Mouse (Mus musculus) limb, embryonic 12.5 days (tissue): ENCODE measurements around the gene Gm28053. TPM values are rescaled to one million over a fixed set of nuclear protein-coding genes. Genes with fewer than 3 reads are reported as not detected.

ENCODE experiments used
- ATAC-seq: fragments of 200-750 bp; cut with Nextera tagmentation; 2 replicates; pipeline ENCODE4 v1.8.0; 2017; ENCODE audit warnings: low read depth, moderate TSS enrichment; ENCODE audit not compliant: insufficient number of reproducible peaks, insufficient read depth, low FRiP score, low TSS enrichment
- H3K27ac ChIP-seq: fragments of 300-500 bp; sonication (generic); 2 replicates; pipeline ENCODE4 v1.5.1; 2016; ENCODE audit warnings: mild to moderate bottlenecking, moderate library complexity
- H3K27me3 ChIP-seq: fragments of 300-500 bp; sonication (generic); 2 replicates; pipeline ENCODE4 v1.6.1; 2016; ENCODE audit warnings: mild to moderate bottlenecking, moderate library complexity
- H3K36me3 ChIP-seq: fragments of 300-500 bp; sonication (generic); 2 replicates; pipeline ENCODE4 v1.6.1; 2016; ENCODE audit warnings: mild to moderate bottlenecking, moderate library complexity
- H3K4me1 ChIP-seq: fragments of 300-500 bp; sonication (generic); replicated peaks from 2 replicates; pipeline ENCODE4 v1.6.1; 2016
- H3K4me2 ChIP-seq: fragments of 300-500 bp; sonication (generic); 2 replicates; pipeline ENCODE4 v1.6.1; 2016; ENCODE audit warnings: mild to moderate bottlenecking, moderate library complexity
- H3K4me3 ChIP-seq: fragments of 300-500 bp; sonication (generic); replicated peaks from 2 replicates; pipeline ENCODE4 v1.5.1; 2016; ENCODE audit warnings: mild to moderate bottlenecking
- H3K9ac ChIP-seq: fragments of 300-500 bp; sonication (generic); replicated peaks from 2 replicates; pipeline ENCODE4 v1.6.1; 2016; ENCODE audit warnings: mild to moderate bottlenecking, moderate library complexity
- H3K9me3 ChIP-seq: fragments of 300-500 bp; sonication (generic); 2 replicates; pipeline ENCODE4 v1.6.1; 2016; ENCODE audit warnings: mild to moderate bottlenecking, moderate library complexity
- WGBS: fragments of 180-500 bp; shearing (Covaris S2); methylation state at CpG from one replicate; pipeline ENCODE4 v1.1.7; 2016; 5-methylcytosine and 5-hydroxymethylcytosine counted together
- polyA plus RNA-seq: library from polyadenylated mRNA; unstranded; fragments of >200 nt; fragmentation: Nextera tagmentation; extraction: Ambion mirVana; gene quantifications from 2 replicates; pipeline ENCODE4 v1.2.1, GENCODE M21; 2016

Gm28053 gene
- 1.6 and 2.5 TPM in 2 replicates for polyA plus RNA-seq

DNA sequence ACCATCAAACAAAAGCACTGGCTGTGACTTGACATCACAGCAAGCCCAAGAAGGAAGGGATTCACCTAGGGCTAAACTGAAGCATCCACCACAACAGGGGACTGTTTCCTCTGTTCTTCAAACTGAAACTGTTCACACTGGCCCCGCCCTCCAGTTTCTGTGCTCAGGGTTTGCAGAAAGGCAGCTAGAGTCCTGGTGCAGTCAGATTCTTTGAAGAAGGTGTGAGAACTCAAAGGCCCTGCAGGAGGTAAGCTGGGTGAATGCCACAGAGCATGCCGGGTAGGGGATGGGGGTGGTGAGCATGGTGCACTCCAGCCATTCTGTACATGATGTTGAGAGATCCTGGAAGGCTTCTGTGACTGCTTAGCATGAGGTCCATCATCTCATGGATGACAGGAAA, at the start of gene Gm28053, which contains the start of gene Gimap7:
Gene Gm28053, plus strand, starts transcription at position 153 of the 400 bp plus-strand sequence.
Gene Gimap7, plus strand, starts transcription at position 167 of the 400 bp plus-strand sequence.
- no peak for ATAC-seq
- 49% methylated on average over 2 of the region's 2 CpGs for WGBS
- no peaks in the 10 kb centered on the region for H3K36me3 ChIP-seq
- H3K4me1 ChIP-seq: no peaks in the 10 kb centered on the region
- H3K9me3 ChIP-seq: no peaks in the 10 kb centered on the region
- no peak within 1 kb of the TSS for H3K9ac ChIP-seq
- no peak within 1 kb of the TSS for H3K27ac ChIP-seq
- no peak within 1 kb of the TSS for H3K4me2 ChIP-seq
- H3K4me3 ChIP-seq: no peak within 1 kb of the TSS
- H3K27me3 ChIP-seq: no peaks in the 10 kb centered on the region

DNA sequence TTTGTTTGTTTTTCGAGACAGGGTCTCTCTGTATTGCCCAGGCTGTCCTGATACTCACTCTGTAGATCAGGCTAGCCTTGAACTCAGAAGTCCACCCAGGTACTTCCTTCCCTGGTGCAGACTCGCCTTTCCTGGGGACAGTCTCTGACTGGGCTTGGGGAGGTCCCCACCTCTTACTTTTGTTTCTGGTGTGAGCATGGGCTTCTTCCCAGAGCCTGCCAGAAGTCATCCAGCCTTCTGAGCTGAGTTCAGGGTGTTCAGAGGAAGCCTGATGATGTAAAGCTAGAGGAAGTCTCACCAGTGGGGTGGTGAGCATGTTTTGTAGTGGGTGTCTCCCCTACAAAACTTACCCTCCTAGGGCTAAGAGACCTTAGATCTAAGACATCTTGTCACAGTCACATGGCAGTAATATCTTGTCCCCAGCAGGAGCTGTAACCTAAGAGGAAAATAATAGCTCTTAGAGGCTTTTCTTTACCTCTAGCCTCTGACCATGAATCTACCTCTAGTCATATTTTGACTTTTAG, 48.9 kb upstream of the Gm28053 start:
- Histone ChIP-seq H3K27me3 (no peaks in the 10 kb centered on the region), H3K9ac (no peak overlapping the region), H3K27ac (no peak overlapping the region), H3K4me2 (no peak overlapping the region), H3K9me3 (no peaks in the 10 kb centered on the region), H3K4me3 (no peak overlapping the region), H3K4me1 (no peaks in the 10 kb centered on the region), H3K36me3 (no peaks in the 10 kb centered on the region)
- 71% methylated on average over 2 of the region's 2 CpGs for WGBS
- no peak for ATAC-seq

DNA sequence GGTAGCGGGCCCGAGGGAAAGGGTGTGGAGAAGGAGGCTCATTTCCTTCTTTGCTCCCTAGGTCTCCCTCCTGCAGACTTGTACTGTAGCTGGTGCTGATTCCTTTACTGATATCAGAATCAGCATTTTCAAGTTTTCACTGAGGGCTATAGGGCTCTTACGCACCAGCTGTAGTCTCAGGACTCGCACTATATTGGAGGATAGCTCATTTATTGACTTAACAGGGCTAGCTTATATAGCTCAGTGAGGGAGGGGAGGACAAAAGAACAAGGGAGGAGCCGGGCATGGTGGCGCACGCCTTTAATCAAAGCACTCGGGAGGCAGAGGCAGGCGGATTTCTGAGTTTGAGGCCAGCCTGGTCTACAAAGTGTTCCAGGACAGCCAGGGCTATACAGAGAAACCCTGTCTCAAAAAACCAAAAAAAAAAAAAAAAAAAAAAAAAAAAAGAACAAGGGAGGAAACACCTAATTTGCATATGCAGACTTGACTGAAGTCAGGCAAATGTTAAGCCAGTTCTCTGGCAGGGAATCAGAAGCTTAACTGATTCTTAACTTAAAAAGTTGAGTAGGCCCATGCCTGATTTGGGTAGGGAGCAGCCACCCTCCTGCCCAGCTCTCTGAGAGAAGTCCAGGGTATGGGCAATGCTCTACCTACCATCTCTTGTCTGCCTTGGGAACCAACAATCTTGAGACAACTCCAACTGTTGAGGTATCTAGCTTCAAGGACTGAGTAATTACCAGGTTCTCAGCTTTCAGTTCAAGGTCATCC, 43.9 kb upstream of the Gm28053 start:
- Histone ChIP-seq H3K4me2 (no peak overlapping the region), H3K27ac (no peak overlapping the region), H3K9me3 (no peaks in the 10 kb centered on the region), H3K4me1 (no peaks in the 10 kb centered on the region; the same call in 1 of the 2 replicates), H3K4me3 (no peak overlapping the region), H3K27me3 (no peaks in the 10 kb centered on the region), H3K36me3 (no peaks in the 10 kb centered on the region), H3K9ac (no peak overlapping the region)
- ATAC-seq: no peak
- WGBS: 94% methylated on average over 9 of the region's 9 CpGs

DNA sequence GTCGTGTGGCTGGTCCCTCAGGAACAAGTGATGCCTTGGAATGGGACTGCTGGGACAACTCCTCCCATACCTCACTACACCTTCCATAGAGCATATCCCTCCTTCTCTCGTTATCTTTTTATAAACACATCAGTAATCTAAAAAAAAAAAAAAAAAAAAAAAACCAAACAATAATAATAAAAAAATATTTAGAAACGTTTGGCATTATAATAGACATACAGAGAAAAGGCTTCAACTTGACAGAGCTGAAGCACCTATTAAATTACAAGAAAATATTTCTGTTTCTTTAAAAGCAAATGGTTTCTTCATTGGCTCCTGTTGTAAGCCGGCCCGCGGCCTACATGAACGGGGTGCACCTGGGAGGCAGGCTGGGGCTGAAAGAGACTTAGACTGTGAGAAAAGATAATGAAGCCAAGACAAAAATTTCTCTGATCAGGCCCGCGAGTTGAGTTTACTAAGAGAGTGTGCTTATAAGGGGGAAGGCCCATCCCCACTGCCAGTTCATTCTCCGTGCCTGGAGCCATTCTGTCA, 42.9 kb upstream of the Gm28053 start:
- Histone ChIP-seq H3K9me3 (no peaks in the 10 kb centered on the region), H3K4me3 (peak overlapping the region; percentile 19), H3K36me3 (no peaks in the 10 kb centered on the region), H3K9ac (no peak overlapping the region), H3K27me3 (no peaks in the 10 kb centered on the region), H3K4me1 (no peaks in the 10 kb centered on the region; the same call in 1 of the 2 replicates), H3K27ac (no peak overlapping the region), H3K4me2 (peak overlapping the region; percentile 42)
- 53% methylated on average over 10 of the region's 10 CpGs for WGBS
- no peak for ATAC-seq

DNA sequence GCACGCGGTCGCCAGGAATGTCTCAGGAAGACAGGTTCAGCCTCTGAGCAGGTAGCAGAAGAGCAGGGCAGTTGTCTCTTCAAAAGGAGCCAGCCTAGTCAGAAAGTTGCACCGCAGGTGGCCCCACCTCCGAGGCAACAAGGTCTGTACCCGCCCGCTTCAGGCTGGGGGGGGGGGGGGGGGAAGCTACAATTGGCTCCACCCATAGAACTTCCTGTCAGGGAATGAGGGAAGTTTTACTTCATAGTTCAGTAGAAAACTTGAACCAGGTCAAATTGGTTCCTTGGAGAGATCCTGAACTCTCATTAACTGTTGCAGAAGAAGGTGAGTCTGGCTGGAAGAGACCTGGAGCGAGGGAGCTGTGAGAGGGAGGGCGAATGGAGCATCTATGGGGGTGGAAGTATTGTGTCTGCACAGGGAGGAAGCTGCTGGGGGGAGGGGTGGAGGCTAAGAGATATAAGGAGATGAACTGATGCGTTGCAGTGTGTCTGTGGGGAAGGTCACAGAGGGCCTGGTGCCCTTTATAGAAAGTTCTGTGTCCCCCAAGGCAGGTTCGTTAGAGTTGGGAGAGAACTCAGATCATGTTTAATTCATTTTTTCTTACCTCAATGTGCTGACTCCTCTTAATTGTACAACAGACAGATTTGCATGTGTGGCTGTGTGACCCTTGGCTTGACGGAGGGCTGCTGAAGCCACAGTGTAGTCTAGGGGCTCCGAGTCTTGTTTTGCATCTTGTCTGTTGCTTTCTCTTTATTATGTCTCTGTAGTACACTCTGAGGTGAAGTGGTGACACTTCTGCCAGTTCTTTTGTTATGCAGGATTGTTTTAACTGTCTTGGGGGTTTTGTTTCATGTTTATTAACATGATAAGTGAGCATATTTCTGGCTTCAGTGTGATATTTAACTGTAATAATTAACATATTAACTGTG, 42.2 kb upstream of the Gm28053 start, which contains the start of gene Gimap9:
Gene Gimap9, plus strand, starts transcription at position 199 of the 929 bp plus-strand sequence.
- ATAC-seq: no peak
- Histone ChIP-seq H3K27ac (no peak within 1 kb of the TSS), H3K27me3 (no peaks in the 10 kb centered on the region), H3K4me1 (no peaks in the 10 kb centered on the region; the same call in 1 of the 2 replicates), H3K4me2 (peak within 1 kb of the TSS; percentile 42), H3K4me3 (peak within 1 kb of the TSS; percentile 19), H3K36me3 (no peaks in the 10 kb centered on the region), H3K9ac (no peak within 1 kb of the TSS), H3K9me3 (no peaks in the 10 kb centered on the region)
- WGBS: 31% methylated on average over 12 of the region's 13 CpGs

DNA sequence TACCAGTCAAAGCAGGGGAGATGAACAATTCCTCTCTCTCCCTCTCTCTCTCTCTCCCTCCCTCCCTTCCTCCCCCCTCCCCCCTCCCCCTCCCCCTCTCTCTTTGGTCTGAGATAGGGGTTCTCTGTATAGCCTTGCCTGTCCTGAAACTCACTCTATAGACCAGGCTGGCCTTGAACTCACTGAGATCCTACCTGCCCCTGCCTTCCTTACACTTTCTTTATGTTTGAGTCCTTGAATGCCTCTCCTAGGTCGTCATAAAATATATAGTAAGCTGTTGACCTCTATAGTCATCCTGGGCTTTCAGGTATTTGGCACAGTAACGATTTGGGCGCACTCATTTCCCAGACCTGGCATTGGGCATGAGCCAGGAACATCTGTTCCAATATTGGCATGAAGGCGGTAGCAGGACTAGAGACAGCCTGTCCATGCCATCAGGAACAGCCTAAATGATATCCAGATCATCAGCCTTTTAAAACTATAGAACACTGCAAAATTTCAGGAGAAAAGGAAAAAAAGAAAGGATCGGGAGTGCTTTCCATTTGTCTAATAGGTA, 41.5 kb upstream of the Gm28053 start:
- no peak overlapping the region for H3K27ac ChIP-seq
- H3K9ac ChIP-seq: no peak overlapping the region
- no peaks in the 10 kb centered on the region; the same call in 1 of the 2 replicates for H3K4me1 ChIP-seq
- whole genome bisulfite sequencing: 86% methylated on average over 5 of the region's 5 CpGs
- no peak for ATAC-seq
- H3K4me3 ChIP-seq: no peak overlapping the region
- no peaks in the 10 kb centered on the region for H3K27me3 ChIP-seq
- no peak overlapping the region for H3K4me2 ChIP-seq
- no peaks in the 10 kb centered on the region for H3K36me3 ChIP-seq
- H3K9me3 ChIP-seq: no peaks in the 10 kb centered on the region

DNA sequence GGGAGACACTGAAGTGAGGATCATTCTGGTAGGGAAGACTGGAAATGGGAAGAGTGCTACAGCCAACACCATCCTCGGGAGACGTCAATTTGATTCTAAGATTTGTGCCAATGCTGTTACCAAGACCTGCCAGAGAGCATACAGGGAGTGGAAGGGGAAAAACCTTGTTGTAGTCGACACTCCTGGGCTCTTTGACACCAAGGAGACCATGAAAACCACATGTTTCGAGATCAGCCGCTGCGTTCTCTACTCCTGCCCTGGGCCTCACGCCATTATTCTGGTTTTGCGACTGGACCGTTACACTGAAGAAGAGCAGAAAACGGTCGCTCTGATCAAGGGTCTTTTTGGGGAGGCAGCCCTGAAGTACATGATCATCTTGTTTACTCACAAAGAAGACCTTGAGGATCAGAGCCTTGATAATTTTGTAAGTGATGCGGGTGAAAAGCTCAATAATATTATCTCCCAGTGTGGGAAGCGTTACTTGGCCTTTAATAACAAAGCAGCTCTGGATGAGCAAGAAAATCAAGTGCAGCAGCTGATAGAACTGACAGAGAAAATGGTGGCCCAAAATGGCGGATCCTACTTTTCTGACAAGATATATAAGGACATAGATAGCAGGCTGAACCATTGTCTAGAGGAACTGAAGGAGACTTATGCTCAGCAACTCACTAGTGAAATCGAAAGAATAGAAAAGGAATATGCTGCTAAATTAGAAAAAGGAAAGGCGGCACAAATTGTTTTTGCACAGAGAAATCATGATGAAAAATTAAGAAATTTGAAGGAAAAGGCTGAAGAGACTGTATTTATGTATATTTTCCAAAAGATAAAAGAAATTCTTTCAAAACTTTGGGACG, 40.7 kb upstream of the Gm28053 start:
- WGBS: 91% methylated on average over 17 of the region's 17 CpGs
- Histone ChIP-seq H3K9ac (no peak overlapping the region), H3K36me3 (no peaks in the 10 kb centered on the region), H3K27ac (no peak overlapping the region), H3K4me3 (no peak overlapping the region), H3K4me2 (no peak overlapping the region), H3K27me3 (no peaks in the 10 kb centered on the region), H3K4me1 (no peaks in the 10 kb centered on the region; the same call in 1 of the 2 replicates), H3K9me3 (no peaks in the 10 kb centered on the region)
- ATAC-seq: no peak

DNA sequence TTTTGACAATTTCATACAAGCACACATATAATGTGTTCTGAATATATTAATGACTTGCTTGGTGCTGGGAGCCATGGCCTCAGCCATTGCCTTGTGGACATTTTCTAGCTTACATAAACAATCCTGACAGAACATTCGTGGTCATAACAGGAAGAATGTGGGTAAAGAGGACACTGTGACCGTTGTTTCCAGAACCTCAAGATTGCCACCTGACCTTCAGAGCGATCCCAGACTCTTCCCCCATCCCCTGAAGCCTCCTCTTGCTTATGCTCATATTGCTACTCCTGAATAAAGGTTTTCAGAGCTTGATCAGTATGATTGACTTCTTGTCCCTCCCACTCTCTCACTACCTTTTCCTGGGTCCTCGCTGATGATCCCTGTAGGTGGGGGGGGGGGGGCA, 40.0 kb upstream of the Gm28053 start:
- Histone ChIP-seq H3K4me3 (no peak overlapping the region), H3K27ac (no peak overlapping the region), H3K9ac (no peak overlapping the region), H3K27me3 (no peaks in the 10 kb centered on the region), H3K9me3 (no peaks in the 10 kb centered on the region), H3K4me1 (no peaks in the 10 kb centered on the region; the same call in 1 of the 2 replicates), H3K36me3 (no peaks in the 10 kb centered on the region), H3K4me2 (no peak overlapping the region)
- ATAC-seq: no peak
- WGBS: 86% methylated on average over 4 of the region's 4 CpGs

DNA sequence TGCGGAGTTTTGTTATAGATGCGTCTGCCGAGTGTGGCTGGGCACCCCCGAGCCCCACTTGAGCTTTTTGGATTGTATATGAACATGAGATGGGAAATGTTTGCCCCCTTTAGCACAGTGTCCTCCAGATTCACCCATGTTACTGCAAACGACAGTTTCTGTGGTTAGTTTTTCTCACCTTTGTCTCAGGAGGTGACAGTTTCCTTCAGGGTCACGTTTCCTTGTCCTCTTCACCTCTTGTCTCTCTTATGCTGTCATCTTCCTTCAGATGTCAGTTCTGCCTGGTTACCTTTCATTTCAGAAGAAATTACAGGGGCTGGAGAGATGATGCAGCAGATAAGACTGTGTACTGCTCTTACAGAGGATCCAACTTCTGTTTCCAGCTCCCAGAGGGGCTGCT, 38.7 kb upstream of the Gm28053 start:
- Histone ChIP-seq H3K9me3 (no peaks in the 10 kb centered on the region), H3K27me3 (no peaks in the 10 kb centered on the region), H3K27ac (no peak overlapping the region), H3K4me2 (no peak overlapping the region), H3K36me3 (no peaks in the 10 kb centered on the region), H3K9ac (no peak overlapping the region), H3K4me3 (no peak overlapping the region), H3K4me1 (no peaks in the 10 kb centered on the region; the same call in 1 of the 2 replicates)
- 75% methylated on average over 6 of the region's 6 CpGs for WGBS
- no peak for ATAC-seq

DNA sequence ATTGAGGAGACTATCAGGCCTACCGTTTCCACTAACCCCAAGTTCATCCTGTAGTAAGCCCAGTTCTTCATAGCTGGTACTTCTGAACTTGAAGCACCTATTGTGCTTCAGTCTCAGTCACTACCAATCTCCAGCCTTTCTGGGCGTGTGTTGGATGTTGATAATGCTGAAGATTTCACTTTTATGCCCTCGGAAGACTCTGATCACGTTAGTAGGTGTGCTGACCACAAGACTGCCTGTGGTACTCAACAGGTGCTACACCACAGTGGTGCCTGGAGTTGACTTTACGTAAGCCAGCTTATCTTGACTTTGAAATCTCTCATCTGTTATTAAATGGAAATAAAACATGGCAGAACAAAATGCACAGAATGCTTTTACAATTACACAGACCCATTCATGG, 38.0 kb upstream of the Gm28053 start:
- H3K9me3 ChIP-seq: no peaks in the 10 kb centered on the region
- no peak overlapping the region for H3K4me3 ChIP-seq
- no peak overlapping the region for H3K9ac ChIP-seq
- H3K4me2 ChIP-seq: no peak overlapping the region
- H3K36me3 ChIP-seq: no peaks in the 10 kb centered on the region
- no peak for ATAC-seq
- no peak overlapping the region for H3K27ac ChIP-seq
- 76% methylated on average over 5 of the region's 5 CpGs for WGBS
- no peaks in the 10 kb centered on the region; the same call in 1 of the 2 replicates for H3K4me1 ChIP-seq
- H3K27me3 ChIP-seq: no peaks in the 10 kb centered on the region
